Mouse (Mus musculus): ENCODE measurements around the gene Ascc3. TPM values are rescaled to one million over a fixed set of nuclear protein-coding genes. Genes with fewer than 3 reads are reported as not detected.

The Ascc3 gene
- polyA plus RNA-seq, 1 experiment from 2014 or later, result 20.0 TPM

DNA sequence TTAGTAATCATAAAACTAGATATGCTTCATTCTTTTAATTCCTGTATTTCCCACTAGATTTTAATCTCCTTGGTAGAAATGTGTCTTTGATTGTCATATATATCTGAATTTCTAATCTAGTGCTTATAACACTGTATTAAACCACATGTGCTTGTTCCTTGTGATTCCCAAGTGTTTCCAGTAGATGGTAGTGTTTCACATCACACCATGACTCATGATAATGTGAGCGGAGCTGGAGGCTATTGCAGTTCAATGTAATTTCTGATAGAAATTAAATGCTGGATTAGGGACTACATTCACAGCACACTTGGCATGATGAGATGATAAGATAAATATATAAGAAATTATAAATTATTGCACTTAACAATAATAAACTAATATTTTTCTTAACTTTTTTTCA, 64.9 kb downstream of the Ascc3 start:
- WGBS, result 40% methylated on average over 1 of the region's 1 CpGs
- no peaks in the 10 kb centered on the region for H3K27me3 ChIP-seq
- no peaks in the 10 kb centered on the region for H3K9me3 ChIP-seq (replicated peaks)
- no peak overlapping the region for H3K9ac ChIP-seq
- no peak overlapping the region for H3K27ac ChIP-seq (replicated peaks)
- ATAC-seq (ENCODE audit: insufficient number of reproducible peaks, low FRiP score, low TSS enrichment, low read depth), result no peak
- H3K4me3 ChIP-seq (replicated peaks), result no peak overlapping the region
- peaks cover 14% of the 10 kb centered on the region for H3K36me3 ChIP-seq
- H3K4me2 ChIP-seq (replicated peaks), result no peak overlapping the region
- H3K4me1 ChIP-seq, result no peaks in the 10 kb centered on the region

DNA sequence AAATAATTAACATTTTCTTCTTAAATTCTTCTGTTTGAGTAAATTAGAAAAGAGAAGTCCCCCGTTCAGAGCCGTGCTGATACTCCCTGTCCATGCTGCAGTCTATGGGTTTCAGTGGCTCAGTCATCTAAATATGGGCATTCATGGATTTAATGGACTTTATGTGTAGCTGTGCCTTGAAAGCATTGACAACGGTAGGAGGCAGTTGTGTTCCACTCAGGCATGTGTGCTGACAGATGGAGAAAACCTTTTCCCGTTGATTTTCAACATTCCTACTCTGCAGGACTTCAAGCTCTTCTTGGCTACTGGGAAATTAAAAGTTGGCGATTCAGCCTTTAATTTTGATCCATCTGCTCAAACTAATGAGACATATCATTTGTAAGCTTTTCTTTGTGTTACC, 79.0 kb downstream of the Ascc3 start:
- 84% methylated on average over 5 of the region's 5 CpGs for WGBS
- H3K4me2 ChIP-seq (replicated peaks), result no peak overlapping the region
- H3K36me3 ChIP-seq, result 0 out of 2 replicates have a peak, but pooled peaks cover 3% of the 10 kb centered on the region
- no peak overlapping the region for H3K27ac ChIP-seq (replicated peaks)
- no peaks in the 10 kb centered on the region for H3K4me1 ChIP-seq
- no peak overlapping the region for H3K4me3 ChIP-seq (replicated peaks)
- no peak overlapping the region for H3K9ac ChIP-seq
- no peaks in the 10 kb centered on the region for H3K9me3 ChIP-seq (replicated peaks)
- ATAC-seq (ENCODE audit: insufficient number of reproducible peaks, low FRiP score, low TSS enrichment, low read depth), result no peak
- H3K27me3 ChIP-seq, result no peaks in the 10 kb centered on the region

DNA sequence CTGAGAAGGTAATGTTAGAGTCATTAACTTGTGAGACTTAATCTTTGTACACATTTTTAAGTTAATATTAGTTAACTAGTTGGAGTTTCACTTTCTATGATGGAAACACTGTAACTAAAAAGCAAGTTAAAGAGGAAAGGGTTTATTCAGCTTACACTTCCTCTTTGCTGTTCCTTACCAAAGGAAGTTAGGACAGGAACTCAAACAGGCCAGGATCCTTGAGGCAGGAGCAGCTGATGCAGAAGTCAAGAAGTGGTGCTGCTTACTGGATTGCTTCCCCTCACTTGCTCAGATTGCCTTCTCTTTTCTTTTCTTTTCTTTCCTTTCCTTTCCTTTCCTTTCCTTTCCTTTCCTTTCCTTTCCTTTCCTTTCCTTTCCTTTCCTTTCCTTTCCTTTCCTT, 97.9 kb downstream of the Ascc3 start:
- no peak overlapping the region for H3K27ac ChIP-seq (replicated peaks)
- H3K9ac ChIP-seq, result no peak overlapping the region
- H3K4me1 ChIP-seq, result no peaks in the 10 kb centered on the region
- ATAC-seq (ENCODE audit: insufficient number of reproducible peaks, low FRiP score, low TSS enrichment, low read depth), result no peak
- no peak overlapping the region for H3K4me2 ChIP-seq (replicated peaks)
- H3K4me3 ChIP-seq (replicated peaks), result no peak overlapping the region
- H3K27me3 ChIP-seq, result no peaks in the 10 kb centered on the region
- H3K36me3 ChIP-seq, result no peaks in the 10 kb centered on the region
- H3K9me3 ChIP-seq (replicated peaks), result no peaks in the 10 kb centered on the region

DNA sequence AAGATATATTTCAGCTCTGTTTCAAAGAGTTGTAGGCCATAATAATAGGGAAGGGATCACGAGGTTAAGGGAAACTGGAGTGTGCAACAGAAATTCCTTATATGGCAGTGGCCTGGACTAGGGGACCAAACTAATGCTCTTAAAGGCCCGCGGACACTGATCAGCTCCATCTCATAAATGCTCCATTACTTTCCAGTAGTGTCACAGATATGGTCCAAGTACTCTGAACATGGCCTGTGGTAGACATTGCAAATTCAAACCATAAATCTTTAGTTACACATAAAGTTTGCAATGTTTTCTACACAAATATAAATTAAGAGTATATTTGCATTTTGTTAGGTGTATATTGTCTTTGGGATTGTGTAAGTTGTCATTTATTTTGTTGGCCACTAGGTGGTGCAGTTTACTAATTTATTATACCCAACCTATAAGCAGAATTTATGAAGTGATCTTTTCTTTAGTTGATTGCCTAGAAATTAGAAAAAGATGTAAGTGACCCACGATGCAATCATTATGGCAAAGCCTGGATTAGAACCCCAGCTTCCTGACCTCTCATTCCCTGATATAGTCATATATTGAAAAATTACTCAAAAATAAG, 106.5 kb downstream of the Ascc3 start:
- H3K4me3 ChIP-seq (replicated peaks), result no peak overlapping the region
- no peaks in the 10 kb centered on the region for H3K36me3 ChIP-seq
- no peaks in the 10 kb centered on the region for H3K9me3 ChIP-seq (replicated peaks)
- H3K9ac ChIP-seq, result no peak overlapping the region
- no peaks in the 10 kb centered on the region for H3K27me3 ChIP-seq
- no peak overlapping the region for H3K27ac ChIP-seq (replicated peaks)
- no peaks in the 10 kb centered on the region for H3K4me1 ChIP-seq
- WGBS, result 58% methylated on average over 4 of the region's 4 CpGs
- no peak for ATAC-seq (ENCODE audit: insufficient number of reproducible peaks, low FRiP score, low TSS enrichment, low read depth)
- no peak overlapping the region for H3K4me2 ChIP-seq (replicated peaks)

DNA sequence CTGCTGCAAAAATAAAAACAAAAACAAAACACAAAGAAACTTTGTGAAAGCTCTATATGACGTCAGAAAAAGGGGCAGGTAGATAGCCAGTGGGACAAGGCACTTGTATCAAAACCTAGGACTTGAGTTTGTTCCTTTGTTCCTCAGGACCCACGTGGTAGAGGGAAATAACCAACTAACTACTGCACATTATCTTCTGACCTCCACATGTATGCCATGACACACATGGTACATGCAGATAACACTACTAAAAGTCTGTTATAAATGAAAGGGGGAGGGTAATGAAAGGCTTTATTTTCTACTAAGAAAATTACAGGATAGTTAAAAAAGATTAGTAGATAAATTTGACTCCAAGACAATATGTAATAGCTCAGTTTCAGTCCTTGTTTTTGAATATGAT, 109.3 kb downstream of the Ascc3 start:
- Histone ChIP-seq H3K4me2 (replicated peaks) (no peak overlapping the region), H3K4me3 (replicated peaks) (no peak overlapping the region), H3K27ac (replicated peaks) (no peak overlapping the region), H3K9me3 (replicated peaks) (no peaks in the 10 kb centered on the region), H3K27me3 (no peaks in the 10 kb centered on the region), H3K9ac (no peak overlapping the region), H3K4me1 (no peaks in the 10 kb centered on the region), H3K36me3 (no peaks in the 10 kb centered on the region)
- WGBS, result 75% methylated on average over 2 of the region's 2 CpGs
- no peak for ATAC-seq (ENCODE audit: insufficient number of reproducible peaks, low FRiP score, low TSS enrichment, low read depth)

DNA sequence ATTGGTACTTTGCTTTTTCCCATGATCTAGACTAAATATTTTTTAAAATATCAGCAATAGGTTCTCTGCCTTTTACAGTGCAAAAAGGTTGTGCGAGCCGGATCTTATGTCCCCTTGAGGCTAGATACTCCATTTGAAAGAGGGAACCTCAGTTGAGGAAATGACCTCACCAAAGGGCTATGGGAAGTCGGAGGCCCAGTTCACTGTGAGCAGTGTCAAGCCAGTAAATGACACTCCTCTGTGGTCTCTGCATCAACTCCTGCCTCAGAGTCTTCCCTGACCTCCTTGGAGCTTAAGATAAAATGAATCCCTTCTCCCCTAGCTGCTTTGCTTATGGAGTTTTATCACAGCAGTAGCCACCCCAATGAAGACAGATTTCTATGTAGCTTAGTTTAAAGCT, 109.9 kb downstream of the Ascc3 start:
- Histone ChIP-seq H3K9ac (no peak overlapping the region), H3K27ac (replicated peaks) (no peak overlapping the region), H3K36me3 (no peaks in the 10 kb centered on the region), H3K4me1 (no peaks in the 10 kb centered on the region), H3K27me3 (no peaks in the 10 kb centered on the region), H3K9me3 (replicated peaks) (no peaks in the 10 kb centered on the region), H3K4me2 (replicated peaks) (no peak overlapping the region), H3K4me3 (replicated peaks) (no peak overlapping the region)
- ATAC-seq (ENCODE audit: insufficient number of reproducible peaks, low FRiP score, low TSS enrichment, low read depth), result no peak
- WGBS, result 56% methylated on average over 3 of the region's 3 CpGs

DNA sequence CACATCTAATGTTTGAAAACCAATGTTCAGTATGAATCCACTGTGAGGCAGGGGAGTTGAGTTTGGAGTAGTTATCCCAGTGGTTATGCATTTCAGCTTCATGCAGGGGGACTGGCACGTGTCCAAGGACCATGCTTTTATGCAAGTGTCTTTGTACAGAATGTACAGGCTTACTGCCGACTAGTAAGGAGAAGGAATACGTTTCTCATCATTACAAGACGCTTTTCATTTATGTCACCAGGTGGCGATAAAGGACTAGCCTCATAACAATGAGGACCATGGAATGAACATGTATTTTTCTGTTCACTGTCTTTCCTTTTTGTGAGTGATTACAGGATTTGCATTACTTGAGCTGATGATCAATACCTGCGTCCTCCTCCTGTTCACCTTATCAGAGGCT, 111.7 kb downstream of the Ascc3 start:
- no peaks in the 10 kb centered on the region for H3K27me3 ChIP-seq
- no peak overlapping the region for H3K4me3 ChIP-seq (replicated peaks)
- H3K4me2 ChIP-seq (replicated peaks), result no peak overlapping the region
- no peaks in the 10 kb centered on the region for H3K36me3 ChIP-seq
- no peak overlapping the region for H3K9ac ChIP-seq
- H3K27ac ChIP-seq (replicated peaks), result no peak overlapping the region
- no peaks in the 10 kb centered on the region for H3K9me3 ChIP-seq (replicated peaks)
- H3K4me1 ChIP-seq, result no peaks in the 10 kb centered on the region
- 15% methylated on average over 6 of the region's 6 CpGs for WGBS
- no peak for ATAC-seq (ENCODE audit: insufficient number of reproducible peaks, low FRiP score, low TSS enrichment, low read depth)

DNA sequence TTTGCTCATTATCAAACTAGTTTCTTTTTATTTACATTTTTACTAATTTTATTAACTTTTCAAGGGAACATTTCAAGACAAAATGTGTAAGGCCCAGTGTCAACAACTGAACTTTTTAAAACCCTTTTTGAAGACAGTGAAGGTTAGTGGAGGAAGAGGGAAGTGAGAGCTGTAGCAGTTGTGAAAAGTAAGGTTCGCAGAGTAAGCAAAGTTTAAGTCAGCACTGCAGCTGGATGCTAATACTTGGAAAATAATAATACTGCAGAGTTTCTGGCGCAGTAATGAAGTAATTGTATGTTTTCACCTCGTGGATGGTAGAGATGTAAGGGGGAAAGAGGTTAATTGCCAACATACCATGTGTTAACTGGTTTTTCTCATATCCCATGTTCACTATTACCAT, 112.4 kb downstream of the Ascc3 start:
- no peaks in the 10 kb centered on the region for H3K27me3 ChIP-seq
- H3K4me2 ChIP-seq (replicated peaks), result no peak overlapping the region
- H3K9me3 ChIP-seq (replicated peaks), result no peaks in the 10 kb centered on the region
- 81% methylated on average over 3 of the region's 3 CpGs for WGBS
- no peak overlapping the region for H3K27ac ChIP-seq (replicated peaks)
- H3K36me3 ChIP-seq, result no peaks in the 10 kb centered on the region
- no peak for ATAC-seq (ENCODE audit: insufficient number of reproducible peaks, low FRiP score, low TSS enrichment, low read depth)
- no peak overlapping the region for H3K4me3 ChIP-seq (replicated peaks)
- H3K9ac ChIP-seq, result no peak overlapping the region
- H3K4me1 ChIP-seq, result no peaks in the 10 kb centered on the region

DNA sequence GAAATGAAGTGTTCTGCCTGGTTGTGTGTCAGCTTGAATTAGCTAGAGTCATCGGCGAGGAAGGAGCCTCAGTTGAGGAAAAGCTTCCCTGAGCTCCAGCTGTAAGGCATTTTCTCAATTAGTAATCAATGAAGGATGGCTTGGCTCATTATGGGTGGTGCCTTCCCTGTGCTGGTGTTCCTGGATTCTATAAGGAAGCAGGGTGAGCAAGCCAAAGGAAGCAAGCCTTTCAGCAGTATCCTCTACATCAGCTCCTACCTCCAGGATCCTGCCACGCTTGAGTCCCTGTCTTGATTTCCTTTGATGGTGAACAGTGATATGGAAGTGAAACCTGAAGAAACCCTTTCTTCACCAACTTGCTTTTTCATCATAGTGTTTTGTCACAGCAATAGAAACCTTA, 118.8 kb downstream of the Ascc3 start:
- 51% methylated on average over 3 of the region's 3 CpGs for WGBS
- no peak overlapping the region for H3K4me3 ChIP-seq (replicated peaks)

DNA sequence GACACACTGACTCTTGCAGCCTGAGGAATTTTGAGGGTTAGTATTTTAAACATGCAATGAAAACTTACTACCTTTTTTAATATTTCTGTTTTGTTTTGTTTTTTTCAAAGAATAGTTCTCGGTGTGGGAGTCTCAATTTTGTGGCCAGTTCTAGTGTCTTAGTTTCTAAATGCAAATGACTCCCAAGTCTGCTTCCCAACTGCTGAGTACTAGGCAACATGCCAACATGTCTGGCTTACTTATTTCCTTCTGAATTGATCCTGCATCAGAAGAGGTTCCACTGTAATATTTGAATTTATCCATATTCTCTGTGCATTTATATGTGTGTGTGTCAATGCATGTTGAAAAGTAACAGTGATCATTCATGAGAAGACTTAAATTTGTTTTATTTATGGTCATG, 119.3 kb downstream of the Ascc3 start:
- H3K36me3 ChIP-seq, result peaks cover 4% of the 10 kb centered on the region; the same call in 1 of the 2 replicates
- H3K9ac ChIP-seq, result no peak overlapping the region
- H3K27me3 ChIP-seq, result no peaks in the 10 kb centered on the region
- ATAC-seq (ENCODE audit: insufficient number of reproducible peaks, low FRiP score, low TSS enrichment, low read depth), result no peak
- 77% methylated on average over 1 of the region's 1 CpGs for WGBS
- no peaks in the 10 kb centered on the region for H3K4me1 ChIP-seq
- H3K4me2 ChIP-seq (replicated peaks), result no peak overlapping the region
- H3K27ac ChIP-seq (replicated peaks), result no peak overlapping the region
- H3K4me3 ChIP-seq (replicated peaks), result no peak overlapping the region
- H3K9me3 ChIP-seq (replicated peaks), result no peaks in the 10 kb centered on the region

More for the DNA sequence above, 118.8 kb downstream of the Ascc3 start:
- Histone ChIP-seq H3K9ac (no peak overlapping the region), H3K9me3 (replicated peaks) (no peaks in the 10 kb centered on the region), H3K36me3 (peaks cover 4% of the 10 kb centered on the region; the same call in 1 of the 2 replicates), H3K27me3 (no peaks in the 10 kb centered on the region), H3K27ac (replicated peaks) (no peak overlapping the region), H3K4me2 (replicated peaks) (no peak overlapping the region), H3K4me1 (no peaks in the 10 kb centered on the region)
- no peak for ATAC-seq (ENCODE audit: insufficient number of reproducible peaks, low FRiP score, low TSS enrichment, low read depth)

DNA sequence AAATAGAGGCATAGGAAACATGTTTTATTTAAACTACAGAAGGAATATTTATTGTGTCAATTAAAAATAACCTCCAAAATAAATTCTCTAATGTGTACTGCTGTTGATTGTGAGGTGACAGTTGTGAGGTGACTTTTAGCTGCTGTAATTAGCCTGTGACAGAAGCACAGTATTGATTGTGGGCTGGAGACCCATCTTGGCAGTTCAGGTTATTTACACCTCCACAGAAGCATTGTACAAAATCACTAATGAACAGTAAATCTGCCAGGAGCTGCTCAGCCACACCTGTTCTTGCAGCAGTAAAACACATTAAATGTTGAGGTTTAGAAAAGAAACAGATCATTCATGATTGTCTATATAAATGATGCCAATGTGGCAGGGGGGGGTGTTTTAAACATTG, 141.0 kb downstream of the Ascc3 start:
- no peaks in the 10 kb centered on the region for H3K27me3 ChIP-seq
- no peak overlapping the region for H3K4me3 ChIP-seq (replicated peaks)
- no peak overlapping the region for H3K9ac ChIP-seq
- H3K9me3 ChIP-seq (replicated peaks), result no peaks in the 10 kb centered on the region
- no peak for ATAC-seq (ENCODE audit: insufficient number of reproducible peaks, low FRiP score, low TSS enrichment, low read depth)
- H3K4me1 ChIP-seq, result no peaks in the 10 kb centered on the region
- H3K4me2 ChIP-seq (replicated peaks), result no peak overlapping the region
- no peaks in the 10 kb centered on the region; the same call in 1 of the 2 replicates for H3K36me3 ChIP-seq
- no peak overlapping the region for H3K27ac ChIP-seq (replicated peaks)

DNA sequence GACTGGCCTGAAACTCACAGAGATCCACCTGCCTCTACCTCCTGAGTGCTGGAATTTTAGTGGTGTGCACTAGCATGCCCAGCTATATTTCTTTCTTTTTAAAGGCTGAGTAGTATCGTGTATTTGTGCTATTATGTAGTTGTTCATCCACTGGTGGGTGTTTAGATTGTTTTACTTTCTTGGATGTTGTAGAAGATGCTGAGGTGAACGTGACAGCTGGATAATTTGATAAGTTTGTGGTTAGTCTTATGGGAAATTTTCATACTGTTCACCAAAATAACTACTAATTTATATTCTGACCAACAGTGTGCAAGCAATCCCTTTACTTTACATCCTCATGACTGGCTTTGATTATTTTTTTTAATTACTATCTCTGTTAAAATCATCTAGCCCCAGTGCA, 169.6 kb downstream of the Ascc3 start:
- Histone ChIP-seq H3K27ac (replicated peaks) (no peak overlapping the region), H3K9me3 (replicated peaks) (no peaks in the 10 kb centered on the region), H3K4me2 (replicated peaks) (no peak overlapping the region), H3K4me3 (replicated peaks) (no peak overlapping the region), H3K27me3 (no peaks in the 10 kb centered on the region), H3K9ac (no peak overlapping the region), H3K36me3 (no peaks in the 10 kb centered on the region), H3K4me1 (no peaks in the 10 kb centered on the region)
- WGBS, result 75% methylated on average over 2 of the region's 2 CpGs
- ATAC-seq (ENCODE audit: insufficient number of reproducible peaks, low FRiP score, low TSS enrichment, low read depth), result no peak
